Mouse (Mus musculus) cerebellum, adult 2 months (tissue): Measurements from ENCODE around the gene Spata13.

Experiments used
- CTCF ChIP-seq: fragments of 200-500 bp; IDR thresholded peaks from 2 replicates; pipeline ENCODE4 v1.5.1; 2011; ENCODE audit warnings: low read depth, mild to moderate bottlenecking, control low read depth, low read length, moderate library complexity, borderline replicate concordance; ENCODE audit not compliant: insufficient read depth
- POLR2A ChIP-seq: fragments of 200-500 bp; IDR thresholded peaks from 2 replicates; pipeline ENCODE4 v1.6.1; 2011; ENCODE audit warnings: low read length, control low read depth, borderline replicate concordance; ENCODE audit not compliant: insufficient read depth

DNA sequence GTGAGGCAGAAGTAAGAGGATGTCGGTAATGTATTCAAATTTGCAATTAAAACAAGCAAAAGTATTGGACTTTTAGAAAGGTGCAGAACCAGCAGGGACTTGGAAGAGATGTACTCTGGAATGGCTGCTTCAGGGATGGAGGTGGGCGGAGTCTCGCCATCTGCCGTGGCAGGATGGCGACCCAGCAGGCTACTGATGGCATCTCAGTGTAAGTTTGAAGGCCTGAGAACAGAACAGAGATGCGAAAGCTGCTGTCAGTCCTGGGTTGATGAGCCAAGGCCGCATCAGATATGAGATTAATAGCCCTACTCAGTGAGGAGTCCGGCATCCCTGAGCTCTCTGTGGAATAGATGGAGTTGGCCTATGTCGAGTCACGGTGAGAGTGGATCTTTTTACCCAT, 65.2 kb downstream of the Spata13 start:
- TF ChIP-seq POLR2A = peak; percentile 37; the same call in 1 of the 2 replicates
- no peak for TF ChIP-seq CTCF
